Mouse (Mus musculus): ENCODE results near the gene Mcf2l. TPM values are rescaled to one million over a fixed set of nuclear protein-coding genes. Genes with fewer than 3 reads are reported as not detected.
A peak's percentile ranks its signal among the peaks of the same experiment; 100 is the strongest.

Mcf2l gene
- polyA plus RNA-seq, 1 experiment, result 9.7 TPM

GRCm38 (mm10) chr8:12978726-12979125 lies 105.1 kb downstream of the Mcf2l start:
- no peak overlapping the region for H3K27ac ChIP-seq (ENCODE audit: control insufficient read depth, insufficient read depth, low read length)
- 46% methylated on average over 5 of the region's 5 CpGs for WGBS
- no peaks in the 10 kb centered on the region for H3K36me3 ChIP-seq (ENCODE audit: control insufficient read depth, insufficient read depth, low read length)
- DNase-seq, result peak; percentile 39
- no peak overlapping the region for H3K4me3 ChIP-seq (ENCODE audit: control insufficient read depth, insufficient read depth, low read length)
- H3K4me1 ChIP-seq (replicated peaks; ENCODE audit: control insufficient read depth, insufficient read depth, low read length), result no peaks in the 10 kb centered on the region
- H3K27me3 ChIP-seq (ENCODE audit: control insufficient read depth, insufficient read depth, low read length), result no peaks in the 10 kb centered on the region; the same call in 1 of the 2 replicates
- TF ChIP-seq POLR2A (IDR thresholded peaks at IDR 0.05; ENCODE audit: control insufficient read depth, extremely low read depth, insufficient read depth, low read length, poor library complexity) (no peak), CTCF (IDR thresholded peaks at IDR 0.05; ENCODE audit: borderline replicate concordance, control insufficient read depth, extremely low read depth, insufficient read depth, low read length, poor library complexity) (peak; percentile 56; the same call in 1 of the 2 replicates)

GRCm38 (mm10) chr8:12983681-12984467 lies 110.3 kb downstream of the Mcf2l start:
- 83% methylated on average over 18 of the region's 18 CpGs for WGBS
- no peak overlapping the region for H3K4me3 ChIP-seq (ENCODE audit: control insufficient read depth, insufficient read depth, low read length)

GRCm38 (mm10) chr8:12984601-12985243 lies 111.1 kb downstream of the Mcf2l start:
- no peaks in the 10 kb centered on the region for H3K27me3 ChIP-seq (ENCODE audit: control insufficient read depth, insufficient read depth, low read length)
- TF ChIP-seq CTCF (IDR thresholded peaks at IDR 0.05; ENCODE audit: borderline replicate concordance, control insufficient read depth, extremely low read depth, insufficient read depth, low read length, poor library complexity), result no peak
- TF ChIP-seq POLR2A (IDR thresholded peaks at IDR 0.05; ENCODE audit: control insufficient read depth, extremely low read depth, insufficient read depth, low read length, poor library complexity), result no peak
- no peak for DNase-seq
- no peak overlapping the region for H3K4me3 ChIP-seq (ENCODE audit: control insufficient read depth, insufficient read depth, low read length)
- no peak overlapping the region for H3K27ac ChIP-seq (ENCODE audit: control insufficient read depth, insufficient read depth, low read length)
- WGBS, result 94% methylated on average over 17 of the region's 17 CpGs
- no peaks in the 10 kb centered on the region for H3K36me3 ChIP-seq (ENCODE audit: control insufficient read depth, insufficient read depth, low read length)
- no peaks in the 10 kb centered on the region for H3K4me1 ChIP-seq (replicated peaks; ENCODE audit: control insufficient read depth, insufficient read depth, low read length)

More at GRCm38 (mm10) chr8:12983681-12984467, 110.3 kb downstream of the Mcf2l start:
- Histone ChIP-seq H3K4me1 (replicated peaks; ENCODE audit: control insufficient read depth, insufficient read depth, low read length) (no peaks in the 10 kb centered on the region), H3K27me3 (ENCODE audit: control insufficient read depth, insufficient read depth, low read length) (no peaks in the 10 kb centered on the region), H3K27ac (ENCODE audit: control insufficient read depth, insufficient read depth, low read length) (no peak overlapping the region), H3K36me3 (ENCODE audit: control insufficient read depth, insufficient read depth, low read length) (no peaks in the 10 kb centered on the region)
- no peak for TF ChIP-seq CTCF (IDR thresholded peaks at IDR 0.05; ENCODE audit: borderline replicate concordance, control insufficient read depth, extremely low read depth, insufficient read depth, low read length, poor library complexity)
- TF ChIP-seq POLR2A (IDR thresholded peaks at IDR 0.05; ENCODE audit: control insufficient read depth, extremely low read depth, insufficient read depth, low read length, poor library complexity), result no peak
- DNase-seq, result no peak

- TF ChIP-seq POLR2A (IDR thresholded peaks at IDR 0.05; ENCODE audit: control insufficient read depth, extremely low read depth, insufficient read depth, low read length, poor library complexity) (no peak), CTCF (IDR thresholded peaks at IDR 0.05; ENCODE audit: borderline replicate concordance, control insufficient read depth, extremely low read depth, insufficient read depth, low read length, poor library complexity) (no peak)
- 92% methylated on average over 13 of the region's 13 CpGs for WGBS
- H3K27me3 ChIP-seq (ENCODE audit: control insufficient read depth, insufficient read depth, low read length), result no peaks in the 10 kb centered on the region
- no peak for DNase-seq
- no peak overlapping the region for H3K27ac ChIP-seq (ENCODE audit: control insufficient read depth, insufficient read depth, low read length)
- H3K4me1 ChIP-seq (replicated peaks; ENCODE audit: control insufficient read depth, insufficient read depth, low read length), result no peaks in the 10 kb centered on the region
- H3K36me3 ChIP-seq (ENCODE audit: control insufficient read depth, insufficient read depth, low read length), result no peaks in the 10 kb centered on the region
- no peak overlapping the region for H3K4me3 ChIP-seq (ENCODE audit: control insufficient read depth, insufficient read depth, low read length)
These were observed 111.7 kb downstream of the Mcf2l start for GRCm38 (mm10) chr8:12985259-12985658.

GRCm38 (mm10) chr8:12987571-12987970 lies 114.0 kb downstream of the Mcf2l start:
- Histone ChIP-seq H3K4me1 (replicated peaks; ENCODE audit: control insufficient read depth, insufficient read depth, low read length) (no peaks in the 10 kb centered on the region), H3K36me3 (ENCODE audit: control insufficient read depth, insufficient read depth, low read length) (no peaks in the 10 kb centered on the region), H3K4me3 (ENCODE audit: control insufficient read depth, insufficient read depth, low read length) (no peak overlapping the region), H3K27me3 (ENCODE audit: control insufficient read depth, insufficient read depth, low read length) (no peaks in the 10 kb centered on the region), H3K27ac (ENCODE audit: control insufficient read depth, insufficient read depth, low read length) (no peak overlapping the region)
- 93% methylated on average over 8 of the region's 8 CpGs for WGBS
- no peak for DNase-seq
- no peak for TF ChIP-seq POLR2A (IDR thresholded peaks at IDR 0.05; ENCODE audit: control insufficient read depth, extremely low read depth, insufficient read depth, low read length, poor library complexity)
- no peak for TF ChIP-seq CTCF (IDR thresholded peaks at IDR 0.05; ENCODE audit: borderline replicate concordance, control insufficient read depth, extremely low read depth, insufficient read depth, low read length, poor library complexity)

GRCm38 (mm10) chr8:12988722-12989430 lies 115.3 kb downstream of the Mcf2l start:
- Histone ChIP-seq H3K36me3 (ENCODE audit: control insufficient read depth, insufficient read depth, low read length) (no peaks in the 10 kb centered on the region), H3K27ac (ENCODE audit: control insufficient read depth, insufficient read depth, low read length) (no peak overlapping the region), H3K4me1 (replicated peaks; ENCODE audit: control insufficient read depth, insufficient read depth, low read length) (no peaks in the 10 kb centered on the region), H3K4me3 (ENCODE audit: control insufficient read depth, insufficient read depth, low read length) (no peak overlapping the region), H3K27me3 (ENCODE audit: control insufficient read depth, insufficient read depth, low read length) (no peaks in the 10 kb centered on the region)
- no peak for TF ChIP-seq POLR2A (IDR thresholded peaks at IDR 0.05; ENCODE audit: control insufficient read depth, extremely low read depth, insufficient read depth, low read length, poor library complexity)
- no peak for TF ChIP-seq CTCF (IDR thresholded peaks at IDR 0.05; ENCODE audit: borderline replicate concordance, control insufficient read depth, extremely low read depth, insufficient read depth, low read length, poor library complexity)
- DNase-seq, result no peak
- WGBS, result 85% methylated on average over 13 of the region's 13 CpGs

Measured in thymus, adult 2 months (tissue).